Mouse (Mus musculus): ENCODE results near the gene Nsun6. TPM values are rescaled to one million over a fixed set of nuclear protein-coding genes. Genes with fewer than 3 reads are reported as not detected.

The Nsun6 gene
- polyA plus RNA-seq, 1 experiment, result 4.5 TPM

GRCm38 (mm10) chr2:15067091-15067490, 12.2 kb upstream of the Nsun6 start:
- peaks cover 34% of the 10 kb centered on the region for H3K36me3 ChIP-seq (ENCODE audit: control insufficient read depth, insufficient read depth)
- H3ac ChIP-seq (ENCODE audit: control insufficient read depth, insufficient read length, low read depth), result no peak overlapping the region
- H3K4me3 ChIP-seq (ENCODE audit: insufficient read depth, poor library complexity, severe bottlenecking), result no peak overlapping the region
- H3K79me2 ChIP-seq (ENCODE audit: control insufficient read depth, insufficient read depth), result peaks cover 49% of the 10 kb centered on the region
- TF ChIP-seq MYOG (IDR thresholded peaks at IDR 0.05; ENCODE audit: control insufficient read depth, extremely low read depth, insufficient read length), result no peak
- TF ChIP-seq FOSL1 (IDR thresholded peaks at IDR 0.05; ENCODE audit: insufficient read depth, low read length, poor library complexity, severe bottlenecking), result no peak
- TF ChIP-seq MAX (IDR thresholded peaks at IDR 0.05), result no peak
- no peak for TF ChIP-seq MYOD1 (IDR thresholded peaks at IDR 0.05; ENCODE audit: control insufficient read depth, insufficient read length, low read depth)
- no peak for TF ChIP-seq USF1 (IDR thresholded peaks at IDR 0.05; ENCODE audit: low read depth)
- no peak for TF ChIP-seq CTCF (IDR thresholded peaks at IDR 0.05; ENCODE audit: control insufficient read depth, insufficient read depth, insufficient read length)
- no peak for TF ChIP-seq CEBPB (IDR thresholded peaks at IDR 0.05; ENCODE audit: low read depth)
- H3K27me3 ChIP-seq (ENCODE audit: control insufficient read depth, insufficient read depth, insufficient read length), result no peaks in the 10 kb centered on the region
- peaks cover 24% of the 10 kb centered on the region for H3K79me3 ChIP-seq (ENCODE audit: low read depth)

- H3K79me2 ChIP-seq (ENCODE audit: control insufficient read depth, insufficient read depth), result peaks cover 65% of the 10 kb centered on the region
- no peak for TF ChIP-seq MYOD1 (IDR thresholded peaks at IDR 0.05; ENCODE audit: control insufficient read depth, insufficient read length, low read depth)
- H3K79me3 ChIP-seq (ENCODE audit: low read depth), result peaks cover 34% of the 10 kb centered on the region
- no peak overlapping the region for H3K4me3 ChIP-seq (ENCODE audit: insufficient read depth, poor library complexity, severe bottlenecking)
- H3K36me3 ChIP-seq (ENCODE audit: control insufficient read depth, insufficient read depth), result peaks cover 21% of the 10 kb centered on the region
- no peaks in the 10 kb centered on the region for H3K27me3 ChIP-seq (ENCODE audit: control insufficient read depth, insufficient read depth, insufficient read length)
- no peak overlapping the region for H3ac ChIP-seq (ENCODE audit: control insufficient read depth, insufficient read length, low read depth)
These were observed 10.6 kb upstream of the Nsun6 start for GRCm38 (mm10) chr2:15065447-15065846.

GRCm38 (mm10) chr2:15064380-15065269, 9.8 kb upstream of the Nsun6 start:
- Histone ChIP-seq H3K27me3 (ENCODE audit: control insufficient read depth, insufficient read depth, insufficient read length) (no peaks in the 10 kb centered on the region), H3K79me2 (ENCODE audit: control insufficient read depth, insufficient read depth) (peaks cover 73% of the 10 kb centered on the region), H3K4me3 (ENCODE audit: insufficient read depth, poor library complexity, severe bottlenecking) (no peak overlapping the region), H3K36me3 (ENCODE audit: control insufficient read depth, insufficient read depth) (peaks cover 12% of the 10 kb centered on the region), H3K79me3 (ENCODE audit: low read depth) (peaks cover 36% of the 10 kb centered on the region), H3ac (ENCODE audit: control insufficient read depth, insufficient read length, low read depth) (no peak overlapping the region)
- TF ChIP-seq MAX (IDR thresholded peaks at IDR 0.05), result no peak
- no peak for TF ChIP-seq FOSL1 (IDR thresholded peaks at IDR 0.05; ENCODE audit: insufficient read depth, low read length, poor library complexity, severe bottlenecking)
- no peak for TF ChIP-seq CEBPB (IDR thresholded peaks at IDR 0.05; ENCODE audit: low read depth)
- no peak for TF ChIP-seq MYOG (IDR thresholded peaks at IDR 0.05; ENCODE audit: control insufficient read depth, extremely low read depth, insufficient read length)
- no peak for TF ChIP-seq CTCF (IDR thresholded peaks at IDR 0.05; ENCODE audit: control insufficient read depth, insufficient read depth, insufficient read length)
- no peak for TF ChIP-seq MYOD1 (IDR thresholded peaks at IDR 0.05; ENCODE audit: control insufficient read depth, insufficient read length, low read depth)
- no peak for TF ChIP-seq USF1 (IDR thresholded peaks at IDR 0.05; ENCODE audit: low read depth)

- H3K79me2 ChIP-seq (ENCODE audit: control insufficient read depth, insufficient read depth), result peaks cover 82% of the 10 kb centered on the region
- no peak overlapping the region for H3K4me3 ChIP-seq (ENCODE audit: insufficient read depth, poor library complexity, severe bottlenecking)
- H3K79me3 ChIP-seq (ENCODE audit: low read depth), result peaks cover 43% of the 10 kb centered on the region
- TF ChIP-seq FOSL1 (IDR thresholded peaks at IDR 0.05; ENCODE audit: insufficient read depth, low read length, poor library complexity, severe bottlenecking), result no peak
- TF ChIP-seq CEBPB (IDR thresholded peaks at IDR 0.05; ENCODE audit: low read depth), result no peak
- no peak for TF ChIP-seq MYOG (IDR thresholded peaks at IDR 0.05; ENCODE audit: control insufficient read depth, extremely low read depth, insufficient read length)
- no peak for TF ChIP-seq MYOD1 (IDR thresholded peaks at IDR 0.05; ENCODE audit: control insufficient read depth, insufficient read length, low read depth)
- no peak for TF ChIP-seq MAX (IDR thresholded peaks at IDR 0.05)
- TF ChIP-seq USF1 (IDR thresholded peaks at IDR 0.05; ENCODE audit: low read depth), result no peak
- TF ChIP-seq CTCF (IDR thresholded peaks at IDR 0.05; ENCODE audit: control insufficient read depth, insufficient read depth, insufficient read length), result no peak
- H3K36me3 ChIP-seq (ENCODE audit: control insufficient read depth, insufficient read depth), result peaks cover 7% of the 10 kb centered on the region
- H3K27me3 ChIP-seq (ENCODE audit: control insufficient read depth, insufficient read depth, insufficient read length), result no peaks in the 10 kb centered on the region
- H3ac ChIP-seq (ENCODE audit: control insufficient read depth, insufficient read length, low read depth), result no peak overlapping the region
These were observed 8.9 kb upstream of the Nsun6 start for GRCm38 (mm10) chr2:15063815-15064214.

- peaks cover 7% of the 10 kb centered on the region for H3K36me3 ChIP-seq (ENCODE audit: control insufficient read depth, insufficient read depth)
- H3K79me2 ChIP-seq (ENCODE audit: control insufficient read depth, insufficient read depth), result peaks cover 99% of the 10 kb centered on the region
- no peak overlapping the region for H3ac ChIP-seq (ENCODE audit: control insufficient read depth, insufficient read length, low read depth)
- H3K79me3 ChIP-seq (ENCODE audit: low read depth), result peaks cover 65% of the 10 kb centered on the region
- H3K27me3 ChIP-seq (ENCODE audit: control insufficient read depth, insufficient read depth, insufficient read length), result no peaks in the 10 kb centered on the region
- TF ChIP-seq MYOG (IDR thresholded peaks at IDR 0.05; ENCODE audit: control insufficient read depth, extremely low read depth, insufficient read length), result no peak
- H3K4me3 ChIP-seq (ENCODE audit: insufficient read depth, poor library complexity, severe bottlenecking), result no peak overlapping the region
These were observed 6.0 kb upstream of the Nsun6 start for GRCm38 (mm10) chr2:15060856-15061255.

GRCm38 (mm10) chr2:15058227-15058626, 3.4 kb upstream of the Nsun6 start:
- Histone ChIP-seq H3K27me3 (ENCODE audit: control insufficient read depth, insufficient read depth, insufficient read length) (no peaks in the 10 kb centered on the region), H3ac (ENCODE audit: control insufficient read depth, insufficient read length, low read depth) (no peak overlapping the region), H3K36me3 (ENCODE audit: control insufficient read depth, insufficient read depth) (peaks cover 4% of the 10 kb centered on the region), H3K79me3 (ENCODE audit: low read depth) (peaks cover 56% of the 10 kb centered on the region), H3K79me2 (ENCODE audit: control insufficient read depth, insufficient read depth) (peaks cover 81% of the 10 kb centered on the region), H3K4me3 (ENCODE audit: insufficient read depth, poor library complexity, severe bottlenecking) (no peak overlapping the region)
- no peak for TF ChIP-seq MAX (IDR thresholded peaks at IDR 0.05)
- no peak for TF ChIP-seq MYOG (IDR thresholded peaks at IDR 0.05; ENCODE audit: control insufficient read depth, extremely low read depth, insufficient read length)
- TF ChIP-seq FOSL1 (IDR thresholded peaks at IDR 0.05; ENCODE audit: insufficient read depth, low read length, poor library complexity, severe bottlenecking), result no peak
- no peak for TF ChIP-seq MYOD1 (IDR thresholded peaks at IDR 0.05; ENCODE audit: control insufficient read depth, insufficient read length, low read depth)
- no peak for TF ChIP-seq CEBPB (IDR thresholded peaks at IDR 0.05; ENCODE audit: low read depth)
- no peak for TF ChIP-seq CTCF (IDR thresholded peaks at IDR 0.05; ENCODE audit: control insufficient read depth, insufficient read depth, insufficient read length)
- no peak for TF ChIP-seq USF1 (IDR thresholded peaks at IDR 0.05; ENCODE audit: low read depth)
